Mouse (Mus musculus) stomach, postnatal 0 days (tissue): ENCODE measurements around the gene Lck.

Source experiments
- CTCF ChIP-seq: IDR thresholded peaks from 2 replicates; pipeline ENCODE4 v1.5.1; 2016; ENCODE audit warnings: antibody characterized with exemption, low read depth, mild to moderate bottlenecking, moderate library complexity
- EP300 ChIP-seq: optimal IDR thresholded peaks from 2 replicates; pipeline ENCODE3; 2016; ENCODE audit warnings: antibody characterized with exemption

DNA sequence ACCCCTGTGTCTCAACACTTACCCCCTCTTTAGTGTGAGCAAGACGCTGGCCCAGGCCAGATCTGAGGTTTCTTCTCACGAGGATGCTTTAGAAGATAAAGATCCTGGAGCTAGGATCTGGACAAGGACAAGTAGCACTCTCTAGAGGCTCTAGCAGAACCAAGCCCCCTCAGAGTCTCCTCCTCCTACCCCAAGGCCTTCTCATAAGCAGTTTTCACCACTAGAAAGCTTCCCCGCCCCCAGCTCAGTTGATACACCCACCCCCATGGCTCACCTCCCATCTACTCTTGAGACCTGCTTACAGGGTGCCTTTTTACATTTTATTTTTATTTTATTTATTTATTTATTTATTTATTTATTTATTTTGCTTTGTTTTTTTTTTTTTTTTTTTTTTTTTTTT lies 63.8 kb downstream of the Lck start:
- TF ChIP-seq CTCF (no peak), EP300 (no peak)
